Mouse (Mus musculus) megakaryocyte, embryonic 14.5 days (primary cell): ENCODE results near the gene Grwd1.

Source experiments
- FLI1 ChIP-seq: IDR thresholded peaks from 2 replicates; pipeline ENCODE4 v1.6.1; 2012; ENCODE audit warnings: low read length, inconsistent platforms, mixed read lengths
- GATA1 ChIP-seq: IDR thresholded peaks from 3 replicates; pipeline ENCODE4 v1.6.1; 2012; ENCODE audit warnings: mixed read lengths, low read length, inconsistent platforms, borderline replicate concordance

- TF ChIP-seq GATA1 (no peak), FLI1 (no peak)
These were observed 41.9 kb upstream of the Grwd1 start, which contains the start of gene Kdelr1 for GRCm38 (mm10) chr7:45872624-45873023.
